Mouse (Mus musculus) heart, postnatal 0 days (tissue): Measurements from ENCODE around the gene Vars.

Source experiments
- CTCF ChIP-seq: IDR thresholded peaks from 2 replicates; pipeline ENCODE4 v1.5.1; 2016; ENCODE audit warnings: antibody characterized with exemption, control low read depth, low read depth
- EP300 ChIP-seq: IDR thresholded peaks from 2 replicates; pipeline ENCODE4 v1.6.1; 2016; ENCODE audit warnings: antibody characterized with exemption, low read depth

DNA sequence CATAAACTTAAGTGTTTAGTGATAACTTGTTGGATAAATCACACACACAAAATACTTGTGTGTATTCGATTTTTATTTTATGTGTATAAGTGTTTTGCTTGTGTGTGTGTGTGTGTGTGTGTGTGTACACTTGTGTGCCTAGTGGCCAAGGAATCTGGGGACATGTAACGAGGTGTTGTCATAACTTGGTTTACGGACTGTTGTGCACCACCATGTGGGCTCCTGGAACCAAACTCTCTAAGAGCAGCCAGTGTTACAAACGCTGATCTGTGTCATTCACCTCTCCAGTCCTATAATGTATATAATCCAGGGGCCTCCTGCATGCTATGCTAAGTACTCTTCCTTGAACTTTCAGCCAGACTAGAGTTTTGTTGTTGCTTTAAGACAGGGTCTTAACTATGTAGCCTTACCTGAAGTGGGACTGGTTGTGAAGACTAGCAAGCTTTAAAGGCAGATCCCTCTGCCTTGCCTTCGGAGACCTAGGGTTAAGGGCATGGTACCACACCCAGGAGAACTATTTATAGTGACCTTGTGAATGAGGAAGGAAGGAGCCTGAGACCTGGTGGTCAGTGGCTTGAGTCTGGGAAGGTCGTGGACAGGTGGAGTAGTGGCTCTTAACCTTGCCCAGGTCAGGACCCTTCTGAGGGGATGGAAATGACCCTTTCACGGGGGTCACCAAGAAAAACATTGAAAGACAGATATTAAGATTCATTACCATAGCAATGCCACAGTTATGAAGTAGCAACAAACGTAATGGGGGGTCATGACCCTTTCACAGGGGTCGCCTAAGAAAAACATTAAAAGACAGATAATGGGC lies 2.4 kb downstream of the Vars start:
- TF ChIP-seq CTCF (no peak), EP300 (no peak)
